Mouse (Mus musculus): ENCODE measurements around the gene Sema6d.

DNA sequence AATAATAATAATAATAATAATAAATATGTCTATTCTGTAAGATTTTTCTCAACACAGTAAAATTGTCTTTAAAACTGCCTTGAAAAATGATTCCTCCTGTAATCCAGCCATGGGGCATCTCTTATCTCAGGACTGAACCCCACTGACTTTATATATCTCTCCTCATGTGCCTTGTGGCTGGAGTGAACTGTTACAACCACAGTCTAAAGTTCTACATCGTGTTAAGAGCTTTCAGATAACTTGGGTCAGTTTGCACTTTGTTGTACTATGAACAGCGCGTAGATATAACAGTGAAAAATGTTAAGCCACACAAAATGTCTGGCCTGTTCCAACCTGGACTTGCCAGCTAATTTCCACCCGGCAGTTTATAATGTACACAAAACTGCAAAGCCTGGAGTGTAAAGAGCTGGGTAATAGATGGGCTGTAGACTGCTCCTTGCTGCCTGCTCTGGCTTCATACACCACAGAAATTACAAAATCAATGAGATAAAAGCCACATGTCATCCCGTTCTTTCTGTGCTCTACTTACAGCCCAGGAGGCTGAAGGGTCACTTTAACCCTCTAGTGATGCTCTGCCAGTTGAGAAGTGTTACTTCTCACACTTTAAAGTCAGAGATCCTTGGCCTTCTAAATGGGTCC is 467.2 kb downstream of the Sema6d start:
- TF ChIP-seq POLR2A (IDR thresholded peaks at IDR 0.05; ENCODE audit: borderline replicate concordance, low read depth, low read length) (no peak), CTCF (IDR thresholded peaks at IDR 0.05; ENCODE audit: low read depth, low read length) (no peak)
